Mouse (Mus musculus) midbrain, postnatal 0 days (tissue): ENCODE data around the gene Zcwpw1. TPM values are rescaled to one million over a fixed set of nuclear protein-coding genes. Genes with fewer than 3 reads are reported as not detected.

Source experiments
- ATAC-seq: fragments of 200-750 bp; cut with Nextera tagmentation; 2 replicates; pipeline ENCODE4 v1.8.0; 2017; ENCODE audit warnings: moderate number of reproducible peaks, mild to moderate bottlenecking, moderate TSS enrichment, moderate library complexity; ENCODE audit not compliant: low FRiP score
- DNase-seq: peaks from one replicate; pipeline ENCODE4 v3.0.0-alpha.2; 2015; ENCODE audit warnings: low spot score
- H3K27ac ChIP-seq: fragments of 300-500 bp; sonication (generic); 2 replicates; pipeline ENCODE4 v1.5.1; 2014; ENCODE audit warnings: low read depth, mild to moderate bottlenecking, low read length, mixed read lengths
- H3K27me3 ChIP-seq: fragments of 300-500 bp; sonication (generic); 2 replicates; pipeline ENCODE4 v1.6.1; 2014; ENCODE audit warnings: low read length, control low read depth, mixed read lengths; ENCODE audit not compliant: insufficient read depth
- H3K36me3 ChIP-seq: fragments of 300-500 bp; sonication (generic); 2 replicates; pipeline ENCODE4 v1.6.1; 2014; ENCODE audit warnings: low read length, control low read depth, mixed read lengths; ENCODE audit not compliant: insufficient read depth
- H3K4me1 ChIP-seq: fragments of 300-500 bp; sonication (generic); 2 replicates; pipeline ENCODE4 v1.6.1; 2014; ENCODE audit warnings: mild to moderate bottlenecking, control low read depth, antibody characterized with exemption, low read length, mixed read lengths; ENCODE audit not compliant: insufficient read depth
- H3K4me2 ChIP-seq: fragments of 300-500 bp; sonication (generic); 2 replicates; pipeline ENCODE4 v1.6.1; 2014; ENCODE audit warnings: low read depth, mild to moderate bottlenecking, low read length, mixed read lengths; ENCODE audit not compliant: poor library complexity, severe bottlenecking
- H3K4me3 ChIP-seq: fragments of 300-500 bp; sonication (generic); 2 replicates; pipeline ENCODE4 v1.5.1; 2014; ENCODE audit warnings: low read depth, mild to moderate bottlenecking, low read length, moderate library complexity
- H3K9ac ChIP-seq: fragments of 300-500 bp; sonication (generic); replicated peaks from 2 replicates; pipeline ENCODE4 v1.6.1; 2014; ENCODE audit warnings: mild to moderate bottlenecking, low read length, moderate library complexity, mixed read lengths; ENCODE audit not compliant: poor library complexity, severe bottlenecking
- H3K9me3 ChIP-seq: fragments of 300-500 bp; sonication (generic); 2 replicates; pipeline ENCODE4 v1.6.1; 2016; ENCODE audit warnings: low read length, control low read depth
- CTCF ChIP-seq: IDR thresholded peaks from 2 replicates; pipeline ENCODE4 v1.5.1; 2016; ENCODE audit warnings: antibody characterized with exemption, mild to moderate bottlenecking
- WGBS: fragments of 180-500 bp; shearing (Covaris S2); extraction: QIAGEN DNeasy Blood & Tissue Kit; methylation state at CpG from one replicate; pipeline ENCODE4 v1.1.7; 2014; 5-methylcytosine and 5-hydroxymethylcytosine counted together
- polyA plus RNA-seq: library from polyadenylated mRNA; unstranded; fragments of >200 nt; fragmentation: Nextera tagmentation; extraction: Ambion mirVana; gene quantifications from 2 replicates; pipeline ENCODE4 v1.2.1, GENCODE M21; 2015
- total RNA-seq: library from RNA; depleted of rRNA; stranded (reverse); fragments of >200 nt; gene quantifications from 2 replicates; pipeline ENCODE4 v1.2.3, GENCODE M21; 2014

Gene Zcwpw1
- total and polyA plus RNA-seq, 2 experiments from 2014 or later = 5.8 to 9.0 TPM

- ATAC-seq (no peak), DNase-seq (no peak)
- H3K4me2 ChIP-seq = no peak overlapping the region
- H3K9ac ChIP-seq = no peak overlapping the region
- no peak overlapping the region for H3K4me3 ChIP-seq
- no peaks in the 10 kb centered on the region for H3K4me1 ChIP-seq
- H3K9me3 ChIP-seq = no peaks in the 10 kb centered on the region
- H3K27me3 ChIP-seq = no peaks in the 10 kb centered on the region
- WGBS = 65% methylated on average over 3 of the region's 3 CpGs
- H3K27ac ChIP-seq = no peak overlapping the region
- peak; percentile 68 for TF ChIP-seq CTCF
- no peaks in the 10 kb centered on the region for H3K36me3 ChIP-seq
Observed at GRCm38 (mm10) chr5:137766270-137766669, 21.3 kb upstream of the Zcwpw1 start.

GRCm38 (mm10) chr5:137768475-137768874 is 19.1 kb upstream of the Zcwpw1 start:
- 0% methylated on average over 1 of the region's 1 CpGs for WGBS
- no peak for TF ChIP-seq CTCF
- H3K9ac ChIP-seq = no peak overlapping the region
- ATAC-seq = 0 out of 2 replicates have a peak, but pooled peaks have one; percentile 35
- H3K4me3 ChIP-seq = no peak overlapping the region
- no peak overlapping the region for H3K27ac ChIP-seq
- H3K27me3 ChIP-seq = no peaks in the 10 kb centered on the region
- H3K4me2 ChIP-seq = no peak overlapping the region
- no peaks in the 10 kb centered on the region for H3K36me3 ChIP-seq
- H3K4me1 ChIP-seq = no peaks in the 10 kb centered on the region
- DNase-seq = no peak
- H3K9me3 ChIP-seq = no peaks in the 10 kb centered on the region

GRCm38 (mm10) chr5:137770709-137771108 is 16.9 kb upstream of the Zcwpw1 start:
- no peaks in the 10 kb centered on the region for H3K4me1 ChIP-seq
- no peak overlapping the region for H3K4me2 ChIP-seq
- H3K27ac ChIP-seq = no peak overlapping the region
- H3K27me3 ChIP-seq = no peaks in the 10 kb centered on the region
- H3K36me3 ChIP-seq = no peaks in the 10 kb centered on the region
- H3K4me3 ChIP-seq = no peak overlapping the region
- DNase-seq (peak; percentile 66), ATAC-seq (0 out of 2 replicates have a peak, but pooled peaks have one; percentile 27)
- no peaks in the 10 kb centered on the region for H3K9me3 ChIP-seq
- 45% methylated on average over 2 of the region's 2 CpGs for WGBS
- no peak overlapping the region for H3K9ac ChIP-seq
- TF ChIP-seq CTCF = peak; percentile 88

GRCm38 (mm10) chr5:137772755-137773154 is 14.8 kb upstream of the Zcwpw1 start:
- Histone ChIP-seq H3K4me2 (no peak overlapping the region), H3K27me3 (no peaks in the 10 kb centered on the region), H3K9ac (no peak overlapping the region), H3K36me3 (no peaks in the 10 kb centered on the region), H3K4me3 (no peak overlapping the region), H3K9me3 (no peaks in the 10 kb centered on the region), H3K4me1 (no peaks in the 10 kb centered on the region), H3K27ac (no peak overlapping the region)
- no peak for TF ChIP-seq CTCF
- DNase-seq (no peak), ATAC-seq (no peak)

- DNase-seq (no peak), ATAC-seq (no peak)
- Histone ChIP-seq H3K4me1 (no peaks in the 10 kb centered on the region), H3K27me3 (no peaks in the 10 kb centered on the region), H3K36me3 (no peaks in the 10 kb centered on the region), H3K9ac (no peak overlapping the region), H3K4me3 (no peak overlapping the region), H3K27ac (no peak overlapping the region), H3K4me2 (no peak overlapping the region), H3K9me3 (no peaks in the 10 kb centered on the region)
- 92% methylated on average over 2 of the region's 2 CpGs for WGBS
- TF ChIP-seq CTCF = no peak
Observed at GRCm38 (mm10) chr5:137775587-137776290, 11.9 kb upstream of the Zcwpw1 start.

GRCm38 (mm10) chr5:137776408-137776918 is 11.1 kb upstream of the Zcwpw1 start:
- H3K27ac ChIP-seq = no peak overlapping the region
- DNase-seq = no peak
- no peaks in the 10 kb centered on the region for H3K4me1 ChIP-seq
- peaks cover 4% of the 10 kb centered on the region for H3K36me3 ChIP-seq
- no peak overlapping the region for H3K9ac ChIP-seq
- WGBS = 61% methylated on average over 5 of the region's 5 CpGs
- H3K4me3 ChIP-seq = no peak overlapping the region
- no peaks in the 10 kb centered on the region for H3K9me3 ChIP-seq
- ATAC-seq = no peak
- no peaks in the 10 kb centered on the region for H3K27me3 ChIP-seq
- no peak for TF ChIP-seq CTCF
- H3K4me2 ChIP-seq = no peak overlapping the region
